Mouse (Mus musculus) cerebellum, adult 18-20 months (tissue): Measurements from ENCODE around the gene Rasef.
"Not testable (repeated sequence)": the region's sequence is repeated elsewhere in the genome, so short reads cannot be mapped to it uniquely, and the experiment has no call there.

ENCODE experiments used
- DNase-seq, 2 experiments: peaks; one replicate each; pipeline ENCODE4 v3.0.0; 2021

Rasef gene

DNA sequence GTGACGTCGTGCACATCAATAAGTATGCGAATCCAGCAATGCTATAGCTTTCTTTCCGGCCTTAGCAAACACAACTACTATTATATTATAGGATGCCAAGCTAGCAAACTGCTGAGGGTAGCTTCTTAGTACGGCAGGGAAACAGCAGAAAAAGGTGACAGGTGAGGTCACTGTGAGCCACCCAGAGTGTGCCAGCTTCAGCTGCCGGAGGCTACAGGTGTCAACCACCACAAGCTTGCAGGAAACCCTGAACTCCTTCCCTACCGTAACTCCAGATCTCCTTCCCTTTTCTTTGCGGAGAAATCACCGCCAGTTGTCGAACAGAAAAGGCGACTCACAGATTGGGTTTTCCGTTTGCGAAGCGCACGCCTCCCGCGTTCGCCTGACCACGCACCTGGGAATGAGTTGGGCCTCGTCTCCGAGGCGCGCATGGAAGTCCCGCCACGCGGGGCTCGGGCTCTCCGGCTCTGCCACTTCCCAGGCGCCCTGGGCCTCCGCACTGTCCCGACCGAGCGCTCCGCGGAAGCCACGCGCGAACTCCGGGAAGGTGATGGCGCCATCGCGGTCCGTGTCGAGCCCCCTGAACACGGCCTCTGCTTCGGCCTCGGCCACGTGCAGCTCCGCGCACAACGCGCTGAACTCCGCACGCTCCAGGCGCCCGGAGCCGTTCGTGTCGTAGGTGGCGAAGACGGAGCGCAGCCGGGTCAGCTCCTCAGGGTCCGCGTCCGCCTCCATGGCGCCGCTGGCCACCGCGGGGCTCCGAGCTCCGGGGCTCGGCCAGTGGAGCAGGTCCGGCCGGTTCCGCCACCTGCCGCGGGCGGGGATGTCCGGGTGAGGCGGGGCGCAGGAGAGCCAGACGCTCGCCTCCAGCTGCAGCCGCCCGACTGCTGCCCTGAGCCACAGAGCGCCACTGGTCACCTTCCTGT lies at the start of gene Rasef:
Gene Rasef (minus strand): TSS at position 735 of the 926 bp plus-strand sequence.
- DNase-seq: no peak

DNA sequence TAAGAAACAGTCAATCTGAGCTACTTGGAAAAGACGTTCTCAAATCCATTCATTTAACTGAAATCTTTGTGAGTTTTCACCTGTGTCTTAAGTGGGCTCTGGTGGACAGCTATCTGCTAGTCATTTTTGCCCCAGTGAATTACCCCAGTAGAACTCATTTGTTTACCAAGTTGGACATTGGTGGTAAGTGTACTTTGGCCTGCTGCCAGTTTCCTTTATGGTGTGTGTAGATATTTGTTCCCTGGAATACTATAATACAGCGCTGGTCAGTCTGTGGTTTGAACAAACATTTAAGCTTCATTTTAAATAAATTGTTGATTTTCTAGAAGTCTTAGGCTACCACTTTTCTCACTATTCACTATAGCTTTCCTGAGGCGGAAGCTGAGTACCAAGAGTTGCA lies 35.8 kb upstream of the Rasef start:
- no peak for DNase-seq

GRCm38 (mm10) chr4:73791186-73791540 lies 369 bp upstream of the Rasef start:
- no peak for DNase-seq

- no peak for DNase-seq
Measured at GRCm38 (mm10) chr4:73789534-73789933, 1.3 kb downstream of the Rasef start.

DNA sequence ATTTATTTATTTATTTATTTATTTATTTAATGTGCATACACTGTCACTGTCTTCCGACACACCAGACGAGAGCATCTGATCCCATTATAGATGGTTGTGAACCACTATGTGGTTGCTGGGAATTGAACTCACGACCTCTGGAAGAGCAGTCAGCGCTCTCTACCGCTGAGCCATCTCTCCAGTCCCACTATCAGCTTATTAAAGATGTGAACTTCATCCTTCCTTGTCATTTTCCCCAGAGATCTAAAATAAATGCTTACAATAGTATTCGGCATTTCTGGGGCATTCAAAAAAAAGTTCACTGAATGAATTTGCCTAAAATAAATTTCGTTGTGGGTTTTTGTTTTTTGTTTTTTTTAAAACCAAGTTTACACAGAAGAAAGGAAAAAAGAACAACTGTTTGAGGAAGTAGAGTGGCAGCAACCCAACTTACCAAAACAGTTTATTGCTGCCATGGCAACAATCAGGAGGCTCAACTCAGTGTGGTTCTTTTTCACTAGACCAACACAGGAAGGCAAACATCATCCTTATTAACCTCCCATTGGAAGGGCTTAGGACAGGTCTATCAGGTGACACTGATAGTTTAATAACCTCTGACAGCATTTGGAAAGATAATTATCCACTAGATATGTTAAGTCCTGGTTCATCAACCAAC lies 2.6 kb downstream of the Rasef start:
- no peak for DNase-seq

DNA sequence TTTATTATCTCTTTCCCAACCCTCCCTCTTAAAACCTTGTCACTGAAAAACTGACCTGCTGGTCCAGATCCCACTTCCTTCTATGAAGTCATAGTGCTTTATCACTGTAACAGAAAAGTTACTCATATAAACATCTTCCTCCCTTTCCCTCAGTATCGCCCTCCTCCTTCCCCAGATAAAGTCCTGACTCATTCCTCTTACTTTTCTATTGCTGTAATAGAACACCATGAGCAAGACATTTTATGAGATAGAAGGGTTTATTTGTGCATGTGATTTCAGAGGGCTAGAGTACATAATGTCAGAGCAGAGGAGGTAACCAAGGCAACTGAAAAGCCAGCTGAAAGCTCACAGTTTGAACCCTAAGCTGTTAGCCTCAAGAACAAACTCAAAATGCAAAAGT lies 6.6 kb downstream of the Rasef start:
- DNase-seq: no peak

- no peak for DNase-seq
Measured at GRCm38 (mm10) chr4:73781061-73781460, 9.7 kb downstream of the Rasef start.

- DNase-seq: no peak
Measured at GRCm38 (mm10) chr4:73775266-73775665, 15.5 kb downstream of the Rasef start.

DNA sequence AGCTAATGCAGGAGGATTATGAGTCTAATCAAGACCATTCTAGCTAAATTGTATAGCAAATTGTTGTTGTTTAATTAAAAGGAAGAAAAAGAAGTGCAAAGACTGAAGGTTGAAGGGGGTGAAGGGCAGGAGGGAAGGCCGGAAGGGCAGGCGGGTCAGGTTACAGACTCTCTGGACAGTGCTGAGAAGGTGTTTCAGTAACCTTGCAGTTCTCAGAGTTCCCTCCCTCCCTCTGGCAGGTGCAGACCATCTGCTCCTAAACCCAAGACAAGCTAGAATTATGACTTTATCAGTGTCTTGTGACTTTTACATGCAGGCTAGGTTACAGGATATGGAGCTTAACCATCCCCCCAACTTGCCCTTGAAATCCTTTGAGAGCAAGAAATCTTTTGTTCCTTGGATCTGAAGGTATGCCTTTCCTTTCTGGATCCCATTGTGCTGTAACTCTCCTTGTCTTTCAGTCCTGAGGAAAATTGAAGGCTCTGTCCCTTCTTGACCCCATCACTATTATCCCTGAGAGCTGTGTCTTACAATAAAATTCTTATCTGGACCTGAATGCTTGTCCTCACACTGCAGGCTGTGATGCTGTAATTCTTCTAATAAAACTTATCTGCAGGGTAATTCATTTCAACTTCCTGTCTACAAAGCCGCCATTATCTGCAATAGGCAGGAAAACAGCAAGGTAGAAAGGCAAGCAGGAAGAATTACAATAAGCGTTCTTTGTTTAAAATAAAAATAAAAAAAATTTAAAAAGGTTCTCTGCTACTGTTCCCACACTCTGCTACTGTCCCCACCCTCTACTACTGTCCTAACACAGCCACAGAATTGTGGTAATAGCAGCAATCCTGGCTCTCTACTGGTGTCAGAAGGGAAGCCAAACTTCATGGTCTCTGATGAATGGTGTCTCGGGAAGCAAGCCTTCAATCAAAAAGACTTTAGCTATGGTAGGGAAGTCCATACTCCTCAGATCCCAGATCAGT lies 16.7 kb downstream of the Rasef start:
- DNase-seq: no peak

DNA sequence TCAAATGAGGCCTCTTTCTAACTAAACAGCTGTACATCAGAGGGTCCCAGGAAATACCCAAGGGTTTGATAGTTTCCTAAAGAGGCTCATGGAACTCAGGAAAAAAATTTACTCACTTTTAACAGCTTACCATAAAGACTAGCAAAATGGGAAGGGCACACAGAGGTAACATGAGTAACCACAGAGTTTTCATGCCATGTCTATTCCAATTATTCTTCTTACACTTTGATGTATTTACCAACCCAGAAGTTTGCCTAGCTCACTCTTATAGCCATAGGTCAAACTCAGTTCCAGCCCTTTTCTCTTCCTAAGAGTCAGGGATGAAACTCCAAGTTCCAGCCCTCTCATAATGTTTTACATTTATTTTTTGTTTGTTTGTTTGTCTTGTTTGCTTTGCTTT lies 18.8 kb downstream of the Rasef start:
- DNase-seq: no peak

DNA sequence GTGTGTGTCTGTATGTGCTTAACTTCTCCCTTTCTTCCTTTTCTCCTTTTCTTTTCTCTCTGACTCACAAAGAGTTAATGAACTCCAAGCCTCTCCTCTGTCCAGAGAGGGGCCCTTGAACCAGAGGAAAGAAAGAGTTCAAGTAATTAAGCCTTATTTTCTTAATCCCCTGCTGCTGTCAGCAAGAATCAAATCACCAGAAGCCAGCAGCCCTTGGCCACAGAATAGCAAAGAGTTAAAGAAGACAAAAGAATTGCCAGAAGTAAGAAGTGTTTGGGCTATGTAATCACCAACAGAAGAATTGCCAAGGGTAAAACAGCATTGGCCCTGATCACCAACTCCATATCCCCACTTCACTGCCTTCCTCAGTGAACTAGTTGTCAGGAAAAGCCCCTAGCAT lies 20.2 kb downstream of the Rasef start:
- no peak for DNase-seq

DNA sequence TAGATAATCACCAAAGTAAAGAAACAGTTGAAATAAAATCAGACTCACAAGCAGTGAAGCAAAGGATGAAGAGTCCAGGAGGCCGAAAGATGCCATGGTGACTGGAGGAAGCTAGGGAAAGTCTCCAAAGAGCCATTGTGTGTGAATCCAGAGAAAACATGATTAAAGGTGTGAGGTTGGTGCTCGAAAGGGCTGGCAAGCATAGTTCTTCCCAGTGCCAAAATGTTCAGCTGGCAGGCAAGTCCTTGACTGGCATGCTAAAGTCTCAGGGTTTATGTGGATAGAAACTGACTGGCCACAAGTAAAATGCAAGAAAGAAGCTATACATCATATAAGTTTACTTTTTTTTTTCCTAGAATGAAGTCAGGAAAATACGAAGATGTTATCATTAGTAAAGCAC lies 22.6 kb downstream of the Rasef start:
- no peak for DNase-seq

DNA sequence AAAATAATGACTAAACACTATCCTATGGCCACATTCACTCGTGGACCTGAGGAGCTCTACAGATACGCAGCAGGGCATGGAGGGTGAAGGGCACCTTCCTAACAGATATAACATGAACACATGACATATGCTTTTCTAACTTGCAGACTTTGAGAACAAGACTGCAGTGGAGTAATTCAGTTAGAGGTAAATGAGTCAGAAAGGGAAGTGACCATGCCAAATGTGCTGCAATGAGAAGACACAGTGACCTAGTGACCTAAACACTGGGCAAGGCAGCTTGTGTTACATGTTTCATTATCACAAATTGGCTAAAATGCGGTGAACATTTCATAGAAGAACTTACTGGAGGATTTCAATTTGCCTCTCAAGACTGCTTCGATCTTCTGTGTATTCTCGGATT lies 42.6 kb downstream of the Rasef start:
- DNase-seq: no peak

DNA sequence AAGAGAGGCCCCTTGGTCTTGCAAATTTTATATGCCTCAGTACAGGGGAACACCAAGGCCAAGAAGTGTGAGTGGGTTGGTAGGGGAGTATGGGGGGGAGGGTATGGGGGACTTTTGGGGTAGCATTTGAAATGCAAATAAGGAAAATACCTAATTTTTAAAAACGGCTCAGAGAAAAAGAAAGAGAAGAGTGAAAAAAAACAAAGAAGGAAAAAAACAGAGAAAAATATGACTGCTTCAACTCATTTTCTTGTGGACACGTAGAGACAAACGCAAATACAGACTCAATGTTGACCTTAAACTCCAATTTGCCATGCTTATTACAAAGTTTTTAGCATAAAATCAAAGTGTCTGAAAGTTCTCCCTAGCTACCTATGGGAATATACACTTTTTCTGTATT lies 51.4 kb downstream of the Rasef start:
- no peak for DNase-seq

DNA sequence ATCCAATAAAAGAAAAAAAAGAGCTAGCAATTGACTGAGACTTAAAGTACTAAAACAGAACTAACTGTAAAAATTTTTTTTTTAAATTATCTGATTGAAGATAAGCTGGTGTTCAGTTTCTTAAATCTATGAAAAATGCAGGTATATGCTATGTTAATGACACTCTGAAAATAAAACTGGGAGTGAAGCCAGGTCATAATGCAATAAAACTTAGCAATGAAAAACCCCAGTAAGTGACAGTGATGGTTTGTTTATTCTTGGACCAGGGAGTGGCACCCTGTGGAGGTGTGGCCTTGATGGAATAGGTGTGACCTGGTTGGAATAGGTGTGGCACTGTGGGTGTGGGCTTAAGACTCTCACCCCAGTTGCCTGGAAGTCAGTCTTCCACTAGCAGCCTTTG lies 71.0 kb downstream of the Rasef start:
- DNase-seq: no peak

GRCm38 (mm10) chr4:73718761-73719160 lies 72.0 kb downstream of the Rasef start:
- DNase-seq: no peak

DNA sequence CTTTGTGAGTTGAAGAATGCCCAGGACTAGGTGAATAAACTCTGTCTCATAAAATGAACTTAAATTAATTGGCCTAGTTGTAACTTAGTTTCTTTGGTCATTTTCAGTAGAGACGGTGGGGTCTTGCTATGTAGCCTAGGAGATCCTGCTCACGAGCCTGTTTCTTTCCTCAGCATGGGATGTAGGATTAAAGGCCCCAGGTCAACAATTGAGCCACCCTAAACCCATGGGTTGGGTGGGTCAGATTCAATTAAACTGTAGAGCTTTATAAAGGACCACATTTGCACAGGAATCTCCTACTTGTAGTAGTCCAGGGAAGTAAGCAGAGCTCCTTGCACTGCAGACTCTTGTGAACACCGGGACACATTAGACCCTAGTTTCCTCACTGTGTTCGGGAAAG lies 107.6 kb downstream of the Rasef start, which contains the start of gene Gm428:
Gene Gm428 (plus strand): TSS at position 301 of the 400 bp plus-strand sequence.
- DNase-seq: not testable (repeated sequence)

DNA sequence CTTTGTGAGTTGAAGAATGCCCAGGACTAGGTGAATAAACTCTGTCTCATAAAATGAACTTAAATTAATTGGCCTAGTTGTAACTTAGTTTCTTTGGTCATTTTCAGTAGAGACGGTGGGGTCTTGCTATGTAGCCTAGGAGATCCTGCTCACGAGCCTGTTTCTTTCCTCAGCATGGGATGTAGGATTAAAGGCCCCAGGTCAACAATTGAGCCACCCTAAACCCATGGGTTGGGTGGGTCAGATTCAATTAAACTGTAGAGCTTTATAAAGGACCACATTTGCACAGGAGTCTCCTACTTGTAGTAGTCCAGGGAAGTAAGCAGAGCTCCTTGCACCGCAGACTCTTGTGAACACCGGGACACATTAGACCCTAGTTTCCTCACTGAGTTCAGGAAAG lies 122.7 kb downstream of the Rasef start, which contains the start of gene Gm11239:
Gene Gm11239 (plus strand): TSS at position 301 of the 400 bp plus-strand sequence.
- not testable (repeated sequence) for DNase-seq
